Mouse (Mus musculus) thymus, postnatal 14 days (tissue): ENCODE measurements around the gene Polg.
A peak's percentile ranks its signal among the peaks of the same experiment; 100 is the strongest.

Experiments used
- DNase-seq: peaks from one replicate; pipeline ENCODE4 v3.0.0; 2021

Polg gene

GRCm38 (mm10) chr7:79466053-79466901 lies at the start of gene Polg:
Polg (minus strand) TSS chr7:79466362.
- DNase-seq = peak; percentile 98

GRCm38 (mm10) chr7:79515861-79516260 lies 49.7 kb upstream of the Polg start:
- DNase-seq = no peak

GRCm38 (mm10) chr7:79515221-79515743 lies 49.1 kb upstream of the Polg start:
- DNase-seq = no peak

GRCm38 (mm10) chr7:79514361-79514881 lies 48.3 kb upstream of the Polg start:
- no peak for DNase-seq

- DNase-seq = no peak
Measured at GRCm38 (mm10) chr7:79513466-79513865, 47.3 kb upstream of the Polg start.

- no peak for DNase-seq
Measured at GRCm38 (mm10) chr7:79512496-79512895, 46.3 kb upstream of the Polg start.

- DNase-seq = no peak
Measured at GRCm38 (mm10) chr7:79511656-79512055, 45.5 kb upstream of the Polg start.

GRCm38 (mm10) chr7:79511181-79511580 lies 45.0 kb upstream of the Polg start:
- DNase-seq = no peak

GRCm38 (mm10) chr7:79510686-79511085 lies 44.5 kb upstream of the Polg start:
- DNase-seq = no peak

- DNase-seq = no peak
Measured at GRCm38 (mm10) chr7:79509710-79510109, 43.5 kb upstream of the Polg start.

- DNase-seq = no peak
Measured at GRCm38 (mm10) chr7:79509235-79509607, 43.1 kb upstream of the Polg start.

GRCm38 (mm10) chr7:79508280-79509234 lies 42.4 kb upstream of the Polg start:
- DNase-seq = no peak

GRCm38 (mm10) chr7:79507756-79508155 lies 41.6 kb upstream of the Polg start:
- no peak for DNase-seq

- no peak for DNase-seq
Measured at GRCm38 (mm10) chr7:79507101-79507705, 41.0 kb upstream of the Polg start.

GRCm38 (mm10) chr7:79506531-79507090 lies 40.4 kb upstream of the Polg start:
- no peak for DNase-seq

GRCm38 (mm10) chr7:79505876-79506530 lies 39.8 kb upstream of the Polg start:
- no peak for DNase-seq

- DNase-seq = no peak
Measured at GRCm38 (mm10) chr7:79505376-79505775, 39.2 kb upstream of the Polg start.

- DNase-seq = no peak
Measured at GRCm38 (mm10) chr7:79504723-79505122, 38.6 kb upstream of the Polg start.

- DNase-seq = no peak
Measured at GRCm38 (mm10) chr7:79503656-79504250, 37.6 kb upstream of the Polg start.

GRCm38 (mm10) chr7:79503103-79503455 lies 36.9 kb upstream of the Polg start:
- DNase-seq = no peak
